Comparison of ENCODE assay signal across 28 mouse cellular contexts in the genomic region with DNA sequence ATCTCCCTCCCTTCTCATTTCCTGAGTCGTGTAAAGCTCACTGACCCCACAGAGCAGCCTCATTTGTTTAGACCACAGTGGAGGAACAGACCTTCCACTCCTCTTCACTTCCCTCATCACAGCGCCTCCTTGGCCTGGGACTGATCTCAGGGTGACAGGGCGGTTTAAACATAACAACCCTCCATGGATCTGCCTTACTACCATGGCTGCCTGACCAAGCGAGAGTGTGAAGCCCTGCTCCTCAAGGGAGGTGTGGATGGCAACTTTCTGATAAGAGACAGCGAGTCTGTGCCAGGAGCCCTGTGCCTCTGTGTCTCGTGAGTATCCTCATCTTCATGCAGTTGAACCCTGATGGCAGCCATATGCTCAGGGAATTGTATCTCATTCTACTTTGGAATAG. TPM values are rescaled to one million over a fixed set of nuclear protein-coding genes. Genes with fewer than 3 reads are reported as not detected.
"Had no signal": no experiment of that assay in that cellular context is flagged by ENCODE, and none has a peak within 500 bp of the region (broad histone marks: within the 10 kb centered on the region; RNA-seq: fewer than 3 reads in every experiment).

Sh2d1b2 (plus strand) TSS at position 62 of the 400 bp plus-strand sequence.

RNA-seq across cellular contexts. Expression of gene Sh2d1b2, which starts in this region (rescaled TPM):
- total RNA-seq: forebrain, postnatal 0 days; gastrocnemius, adult 18-20 months; gastrocnemius, adult 2 months; gastrocnemius, adult 8-10 months; gastrocnemius, postnatal 10 days; gastrocnemius, postnatal 14 days; gastrocnemius, postnatal 25 days; gastrocnemius, postnatal 36 days; gastrocnemius, postnatal 4 days; heart, adult 18-20 months; heart, adult 2 months; heart, adult 8-10 months had no signal
- polyA plus RNA-seq: cerebellum, adult 2 months; cortical plate, adult 2 months; embryonic facial prominence, embryonic 10.5 days; embryonic facial prominence, embryonic 11.5 days; embryonic facial prominence, embryonic 12.5 days; embryonic facial prominence, embryonic 13.5 days; embryonic facial prominence, embryonic 14.5 days; embryonic facial prominence, embryonic 15.5 days; erythroblast, embryonic 14.5 days; forebrain, embryonic 10.5 days; forebrain, embryonic 12.5 days; forebrain, embryonic 13.5 days; forebrain, embryonic 14.5 days; forebrain, embryonic 15.5 days; forebrain, postnatal 0 days; frontal cortex, adult 2 months; gonadal fat pad, adult 2 months; heart, adult 2 months had no signal
